Mouse (Mus musculus) cerebellum, postnatal 25 days (tissue): Measurements from ENCODE around the gene Srgap3.
A peak's percentile ranks its signal among the peaks of the same experiment; 100 is the strongest.

Experiments
- DNase-seq, 2 experiments: peaks; one replicate each; pipeline ENCODE4 v3.0.0; 2021; ENCODE audit warnings: mixed read lengths in 2 of 2

Gene Srgap3

DNA sequence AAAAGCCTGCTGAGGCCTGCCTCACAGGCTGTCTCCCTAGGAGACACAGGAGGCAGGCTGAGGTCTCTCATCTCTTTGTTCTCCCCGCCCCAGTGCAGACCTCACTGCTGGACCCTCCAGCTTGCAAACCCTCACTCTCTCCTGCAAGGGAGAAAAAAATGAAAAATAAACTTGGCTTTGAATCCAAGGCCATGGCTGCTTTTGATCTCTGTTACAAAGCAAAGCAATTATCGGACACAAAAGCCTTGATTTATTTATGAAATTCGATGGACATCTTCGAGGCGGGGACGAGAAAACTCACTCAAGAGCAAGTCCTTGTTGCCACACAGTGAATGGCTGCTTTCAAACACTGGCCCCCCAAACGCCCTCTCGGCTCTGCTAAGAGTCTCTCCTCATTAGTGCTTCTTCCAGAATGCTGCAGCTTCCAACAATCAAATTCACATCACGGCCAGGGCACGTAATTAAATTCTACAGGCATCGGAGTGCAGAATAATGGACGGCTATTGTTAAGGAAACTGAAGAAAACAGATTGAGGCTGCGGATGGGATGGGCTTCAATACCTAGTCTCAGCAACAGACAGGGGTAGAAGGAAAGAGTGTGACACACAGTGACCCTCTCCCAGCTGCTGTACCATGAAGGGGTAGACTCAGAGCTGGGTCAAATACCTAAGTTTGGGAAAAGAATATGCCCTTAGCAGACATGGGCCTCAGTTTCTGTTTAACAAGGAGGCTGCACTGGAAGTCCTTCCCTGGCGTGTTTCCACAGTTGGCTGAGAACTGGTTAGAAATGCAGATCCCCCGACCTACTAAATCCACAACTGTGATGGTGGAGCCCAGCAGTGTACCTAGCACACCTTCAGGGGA, 137.2 kb downstream of the Srgap3 start:
- DNase-seq: peak; percentile 23 to 40

DNA sequence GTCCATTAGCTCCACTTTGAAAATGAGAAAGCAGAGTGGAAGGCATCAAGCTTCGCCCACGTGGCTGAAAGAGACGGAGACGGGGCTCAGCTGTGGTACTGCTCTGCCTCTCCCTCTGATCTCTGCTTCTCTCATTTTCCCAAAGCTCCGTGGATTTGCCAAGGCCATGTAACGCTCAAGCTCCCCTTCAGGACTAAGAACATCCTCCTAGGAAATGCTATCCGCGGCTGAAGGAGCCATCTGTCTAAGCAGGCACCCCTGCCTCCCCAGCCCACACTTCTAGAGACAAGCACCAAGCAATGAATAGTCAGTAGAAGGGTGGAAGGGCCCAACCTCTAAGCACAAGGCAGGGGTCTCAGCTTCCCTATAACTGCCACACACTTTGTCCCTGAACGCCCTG, 138.3 kb downstream of the Srgap3 start:
- DNase-seq: peak; percentile 19 to 26

DNA sequence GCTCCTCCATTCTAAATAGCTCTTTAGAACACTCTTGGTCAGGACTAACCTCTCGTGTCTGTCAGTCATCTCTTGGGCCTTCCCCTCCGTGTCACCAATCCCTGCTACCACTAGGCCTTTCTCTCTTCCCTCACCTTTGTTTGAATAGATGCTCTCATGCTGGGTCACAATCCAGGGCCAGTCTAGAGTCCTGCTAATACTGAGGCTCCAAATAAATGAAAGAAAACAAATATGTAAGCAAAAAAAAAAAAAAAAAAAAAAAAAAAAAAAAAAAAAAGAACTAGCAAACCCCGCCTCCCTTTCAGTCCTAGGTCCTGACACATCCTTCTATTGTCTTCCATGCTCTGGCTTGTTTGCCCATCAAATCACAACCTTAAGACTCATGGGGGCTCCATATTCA, 145.1 kb downstream of the Srgap3 start:
- no peak for DNase-seq

DNA sequence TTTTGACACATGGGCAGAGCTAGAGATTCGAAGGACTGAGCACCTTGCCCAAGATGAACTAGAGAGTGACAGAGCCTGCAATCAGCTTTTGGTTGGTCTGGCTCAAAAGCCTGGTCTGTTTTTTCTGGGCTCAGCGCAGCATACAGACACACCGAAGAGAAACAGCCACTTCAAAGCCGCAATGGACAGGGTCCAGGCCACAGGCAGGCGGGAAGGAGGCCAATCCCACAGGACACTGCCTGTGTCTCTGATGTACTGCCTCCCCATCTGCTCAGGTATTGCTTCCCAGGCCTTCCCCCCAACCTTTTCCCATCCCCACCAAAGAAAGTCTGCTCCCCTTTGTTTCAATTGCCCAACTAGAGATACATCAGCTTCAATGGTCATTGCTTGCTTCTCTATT, 148.7 kb downstream of the Srgap3 start:
- DNase-seq: peak; percentile 93 to 96

DNA sequence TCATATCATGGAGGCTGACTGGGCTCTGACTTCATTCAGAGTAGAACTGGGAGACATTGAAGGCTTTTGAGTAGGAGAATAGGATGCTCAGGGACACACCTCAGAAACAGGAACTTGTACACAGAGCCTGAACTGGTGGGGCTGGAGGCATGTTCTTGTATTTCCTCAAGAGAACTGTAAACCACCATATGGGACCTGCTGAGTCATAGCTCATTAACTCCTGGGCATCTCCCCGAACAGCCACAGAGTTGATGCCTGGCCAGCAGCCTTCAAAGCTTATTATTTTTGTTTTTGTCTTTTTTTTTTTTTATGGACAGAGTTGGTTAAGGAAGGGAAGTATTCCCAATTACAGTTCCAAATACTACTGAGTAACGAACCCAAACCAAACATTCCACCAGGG, 150.5 kb downstream of the Srgap3 start:
- peak; percentile 58 to 71 for DNase-seq

DNA sequence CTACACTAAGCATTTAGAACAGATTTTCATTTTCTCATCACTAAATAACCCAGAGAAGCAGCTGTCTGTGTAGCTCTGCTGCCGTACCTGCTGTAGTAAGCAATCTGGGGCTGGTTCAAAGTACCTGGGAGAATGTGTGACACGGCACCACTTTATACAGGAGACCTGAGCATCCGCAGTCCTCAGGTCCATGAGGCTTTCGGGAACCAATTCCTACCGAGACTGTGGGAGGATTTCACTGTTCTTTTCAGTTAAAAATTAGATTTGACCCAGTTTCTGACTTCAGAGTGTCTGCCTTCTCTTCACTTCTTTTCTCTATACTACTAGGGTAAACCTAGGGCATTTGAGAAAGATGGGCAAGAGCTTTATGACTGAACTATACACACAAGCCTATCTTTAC, 153.2 kb downstream of the Srgap3 start:
- DNase-seq: no peak

DNA sequence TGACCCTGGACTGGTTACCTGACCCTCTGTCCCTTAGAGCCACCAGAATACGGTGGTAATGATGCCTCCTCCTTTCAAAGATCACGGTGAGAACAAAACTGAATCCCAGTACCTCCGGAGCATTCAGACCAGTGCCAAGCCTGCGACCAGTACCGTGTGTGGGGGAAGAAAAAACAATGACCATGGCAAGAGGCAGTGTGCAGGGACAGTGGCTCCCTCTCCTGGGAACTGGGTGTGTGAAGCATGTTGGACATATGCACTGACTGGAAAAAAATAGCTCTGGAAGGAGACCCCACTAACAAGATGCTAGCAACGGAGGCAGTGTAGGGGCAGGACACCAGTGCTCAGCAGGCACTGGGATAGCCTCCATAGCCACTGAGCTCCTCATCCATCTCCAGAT, 157.2 kb downstream of the Srgap3 start:
- DNase-seq: peak in 1 of 2 experiments; percentile 51

DNA sequence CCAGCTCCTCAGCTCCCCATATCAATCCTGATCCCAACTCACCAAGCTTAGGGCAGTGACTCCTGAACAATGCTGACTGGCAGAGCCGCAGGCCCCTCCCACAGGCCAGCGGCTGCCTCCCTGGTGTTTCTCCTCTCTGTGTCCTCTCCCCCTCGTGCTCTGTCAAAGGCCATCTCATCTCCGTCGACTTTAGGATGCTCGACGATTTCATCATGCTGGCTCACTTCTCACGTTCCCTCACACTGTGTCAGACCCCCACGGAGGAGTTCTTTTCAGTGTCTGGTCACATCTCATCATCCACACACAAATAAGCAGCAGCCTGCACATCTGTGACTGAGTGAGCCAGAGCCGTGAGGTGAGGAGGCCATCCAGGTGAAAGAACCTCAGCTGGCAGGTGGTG, 158.4 kb downstream of the Srgap3 start:
- peak in 1 of 2 experiments; percentile 25 for DNase-seq

DNA sequence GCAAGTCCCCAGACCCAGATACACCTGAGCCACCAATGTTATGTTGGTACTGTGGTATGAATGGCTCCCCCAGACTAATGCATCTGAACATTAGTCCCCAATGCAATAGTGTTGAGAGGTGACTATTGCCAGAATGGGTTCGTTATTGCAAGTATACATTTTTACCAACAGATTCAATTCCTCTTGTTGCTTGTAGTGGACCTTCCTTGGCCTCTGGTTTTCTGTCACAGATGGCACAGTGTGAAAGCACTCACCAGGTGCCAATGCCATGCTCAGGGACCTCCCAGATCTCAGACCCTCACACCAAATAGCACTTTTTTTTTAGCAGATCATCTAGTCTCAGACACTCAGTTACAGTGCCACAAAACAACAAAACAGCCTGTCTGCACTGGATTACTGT, 158.9 kb downstream of the Srgap3 start:
- peak in 1 of 2 experiments; percentile 38 for DNase-seq

DNA sequence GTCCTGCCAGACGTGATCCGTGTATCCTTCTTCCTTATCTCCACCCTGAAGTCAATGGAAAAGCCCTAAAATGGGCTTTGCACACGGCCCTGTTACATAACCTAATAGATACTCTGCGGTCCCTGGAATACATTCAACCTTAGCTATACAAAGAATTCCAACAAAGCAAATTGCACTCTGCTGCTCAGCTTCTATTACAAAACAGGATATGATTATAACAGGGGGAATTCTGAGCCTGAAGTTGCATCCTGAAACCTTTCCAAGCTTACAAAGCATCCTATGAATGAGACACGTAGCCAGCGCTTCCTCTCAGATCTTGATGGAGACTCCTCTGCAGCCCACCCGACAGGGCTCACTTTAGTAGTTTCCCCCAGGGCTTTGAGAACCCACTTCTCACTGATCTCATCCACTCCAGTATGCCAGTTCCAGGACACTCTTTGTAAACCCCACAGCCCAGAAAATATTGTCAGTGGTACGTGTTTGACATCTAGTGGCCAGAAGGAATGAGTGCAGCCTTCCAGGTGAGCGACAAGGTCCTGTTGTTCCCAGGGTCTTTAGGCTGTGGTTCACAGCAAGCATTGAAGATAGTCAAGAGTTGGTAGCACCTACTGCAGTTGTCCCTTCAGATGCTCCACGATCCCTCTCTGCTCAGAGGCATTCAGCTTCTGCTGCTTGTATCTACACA, 165.5 kb downstream of the Srgap3 start:
- no peak for DNase-seq

DNA sequence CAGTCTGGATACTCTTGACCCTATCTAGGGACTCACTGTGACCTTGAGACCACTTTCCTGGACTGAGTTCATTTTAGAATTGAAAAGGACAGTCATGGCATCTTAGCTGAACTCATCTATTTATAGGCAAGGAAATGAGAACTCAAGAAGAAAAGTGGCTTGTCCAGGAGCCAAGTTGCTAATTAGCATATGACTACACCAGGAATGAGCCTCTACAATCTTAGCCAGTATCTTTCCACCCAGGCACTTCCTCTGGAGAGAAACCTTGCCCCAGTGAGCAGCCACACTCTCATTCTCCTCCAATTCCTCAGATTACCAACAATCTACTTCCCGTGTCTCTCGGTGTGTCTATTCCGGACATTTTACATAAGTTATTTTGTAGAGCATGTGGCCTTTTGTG, 168.9 kb downstream of the Srgap3 start:
- no peak for DNase-seq

DNA sequence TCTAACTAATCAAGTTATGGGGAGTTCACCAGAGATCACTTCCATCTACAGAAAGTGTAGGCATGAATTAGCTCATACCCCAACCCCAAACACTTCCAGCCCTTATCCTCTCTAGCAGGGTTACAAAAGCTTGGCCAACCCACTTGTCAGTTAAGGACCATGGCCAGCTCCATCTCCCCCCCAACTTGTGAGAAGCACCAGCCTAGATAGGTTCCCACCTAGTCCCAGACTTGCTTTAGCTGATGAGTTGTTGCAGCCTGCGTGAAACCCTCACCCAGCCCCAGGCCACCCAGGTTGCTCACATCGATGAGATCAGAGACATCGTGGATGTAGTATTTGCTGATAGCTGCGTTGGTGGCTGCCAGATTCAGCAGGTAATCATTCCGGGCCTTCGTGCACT, 170.3 kb downstream of the Srgap3 start:
- DNase-seq: no peak

DNA sequence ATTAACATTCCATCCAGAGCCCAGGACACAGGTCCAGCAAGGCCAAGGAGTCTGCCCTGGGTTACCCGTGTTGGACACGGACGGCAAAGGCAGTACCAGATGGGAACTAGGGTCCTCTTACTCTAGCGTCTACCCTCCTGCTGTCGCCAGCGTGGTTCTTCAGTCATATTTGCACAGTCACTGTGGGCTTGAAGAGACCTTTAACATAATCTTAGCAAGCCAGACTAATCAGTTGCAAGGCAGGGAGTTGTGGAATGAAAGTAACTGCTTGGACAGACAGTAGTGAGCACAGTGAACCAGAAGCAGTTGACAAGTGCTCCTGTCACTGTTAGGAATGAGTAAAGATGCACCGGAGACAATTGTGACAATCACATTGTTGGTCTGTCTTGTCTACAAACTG, 173.3 kb downstream of the Srgap3 start:
- DNase-seq: no peak

DNA sequence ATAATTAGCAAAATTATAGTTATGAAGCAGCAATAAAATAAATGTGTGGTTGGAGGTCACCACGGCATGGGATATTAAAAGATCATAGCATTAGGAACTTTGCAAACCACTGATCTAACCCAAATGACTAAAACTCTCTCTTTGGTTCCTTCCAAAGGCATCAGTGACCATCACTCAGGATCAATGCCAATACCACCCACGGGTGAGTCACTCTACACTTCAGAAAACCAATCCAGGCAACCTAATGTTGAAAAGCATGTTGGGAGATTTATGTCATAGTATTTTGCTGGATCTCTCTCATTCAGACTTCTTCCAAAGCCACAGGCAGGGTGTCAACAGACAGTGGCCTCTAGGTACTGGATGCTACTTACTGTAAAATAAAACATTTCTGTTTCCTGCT, 176.1 kb downstream of the Srgap3 start:
- DNase-seq: no peak

DNA sequence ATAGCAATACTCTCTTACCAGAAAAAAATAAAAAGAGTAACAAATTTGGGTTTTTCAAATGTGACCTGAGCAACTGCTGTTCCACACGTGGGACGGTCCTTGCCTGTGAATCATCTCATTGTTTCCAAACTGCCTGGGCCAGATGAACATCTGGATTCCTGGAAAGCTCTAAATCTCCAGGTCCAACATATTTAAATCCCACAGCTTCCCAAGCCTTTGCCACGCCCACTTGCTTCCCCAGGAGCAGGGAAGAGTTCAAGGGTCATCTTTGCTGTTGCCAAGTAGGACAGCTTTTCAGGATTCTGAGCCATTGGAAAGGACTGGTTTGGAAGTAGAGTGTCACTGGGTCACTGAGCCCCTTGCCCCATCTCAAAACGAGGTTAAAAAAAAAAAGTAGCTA, 188.5 kb downstream of the Srgap3 start:
- DNase-seq: no peak

DNA sequence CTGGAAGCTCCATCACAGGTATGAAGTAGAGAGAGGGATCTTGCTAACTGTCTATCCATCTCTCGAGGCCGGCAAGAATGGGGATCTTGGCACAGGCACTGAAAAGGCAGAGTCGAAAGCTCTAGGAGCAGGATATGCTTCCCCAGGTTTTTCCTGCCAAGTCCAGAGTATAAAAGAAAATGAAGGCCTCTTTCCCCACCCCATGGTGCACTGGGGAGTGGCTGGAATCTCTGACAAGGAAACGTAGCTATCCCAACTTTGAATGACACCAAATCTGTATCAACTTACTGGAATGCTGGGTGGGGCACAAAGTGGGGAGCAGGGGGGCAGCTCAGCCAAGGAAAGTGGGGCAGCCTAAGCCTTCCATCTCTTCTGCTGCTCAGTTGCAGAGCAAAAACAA, 190.2 kb downstream of the Srgap3 start:
- DNase-seq: no peak

DNA sequence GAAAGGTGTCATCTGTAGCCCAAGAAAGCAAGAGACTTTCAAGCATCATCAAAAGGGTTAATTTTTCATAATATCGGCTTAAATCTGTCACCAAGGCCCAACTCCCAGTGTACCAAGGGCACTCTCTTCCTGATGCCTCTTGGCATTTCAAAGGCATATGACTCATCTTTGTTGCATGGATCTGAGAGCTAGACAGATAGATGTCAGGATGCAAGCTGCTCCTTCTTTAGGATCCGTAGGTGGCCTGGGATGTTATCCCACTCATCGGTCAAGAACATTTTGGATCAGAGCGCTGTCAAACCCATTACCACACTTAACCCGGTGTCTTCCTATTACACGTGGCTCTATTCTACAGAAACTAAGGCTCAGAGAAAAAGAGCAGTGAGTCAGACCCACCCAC, 192.1 kb downstream of the Srgap3 start:
- DNase-seq: peak in 1 of 2 experiments; percentile 51

DNA sequence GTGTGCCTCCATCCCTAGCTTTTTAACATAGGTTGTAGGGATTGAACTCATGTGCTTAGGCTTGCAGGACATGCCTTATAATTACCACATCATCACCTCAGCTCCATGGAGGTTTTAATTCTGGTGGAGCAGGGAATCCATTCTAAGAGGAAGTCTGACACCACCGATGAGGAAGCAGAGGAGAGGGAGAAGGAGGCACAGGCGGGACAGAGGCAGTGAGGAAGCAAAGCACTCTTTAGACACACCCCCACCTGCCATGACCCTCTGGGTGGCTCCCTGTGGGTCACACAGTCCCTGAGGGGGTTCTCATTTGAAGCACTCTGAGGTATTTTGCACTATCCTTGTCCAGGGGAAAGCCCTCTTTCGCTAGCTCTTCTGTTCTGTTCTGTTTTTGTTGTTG, 194.5 kb downstream of the Srgap3 start:
- DNase-seq: no peak

DNA sequence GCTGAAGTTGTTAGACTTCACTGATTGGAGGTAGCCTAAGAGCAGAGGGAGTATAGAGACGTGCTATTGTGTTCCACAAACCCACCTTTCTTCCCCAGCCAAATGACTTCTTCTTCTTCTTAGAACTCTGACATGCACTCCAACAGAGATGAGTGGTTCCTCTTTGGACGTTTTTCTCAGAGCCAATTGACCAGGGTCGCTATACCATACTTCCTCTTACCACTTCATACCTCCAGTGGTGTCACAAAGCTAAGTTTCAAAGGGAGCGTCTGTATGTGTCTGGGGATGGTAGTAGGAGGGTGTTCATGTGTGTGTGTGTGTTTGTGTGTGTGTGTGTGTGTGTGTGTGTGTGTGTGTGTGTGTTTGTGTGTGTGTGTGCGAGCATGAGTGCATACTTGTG, 195.1 kb downstream of the Srgap3 start:
- no peak for DNase-seq

DNA sequence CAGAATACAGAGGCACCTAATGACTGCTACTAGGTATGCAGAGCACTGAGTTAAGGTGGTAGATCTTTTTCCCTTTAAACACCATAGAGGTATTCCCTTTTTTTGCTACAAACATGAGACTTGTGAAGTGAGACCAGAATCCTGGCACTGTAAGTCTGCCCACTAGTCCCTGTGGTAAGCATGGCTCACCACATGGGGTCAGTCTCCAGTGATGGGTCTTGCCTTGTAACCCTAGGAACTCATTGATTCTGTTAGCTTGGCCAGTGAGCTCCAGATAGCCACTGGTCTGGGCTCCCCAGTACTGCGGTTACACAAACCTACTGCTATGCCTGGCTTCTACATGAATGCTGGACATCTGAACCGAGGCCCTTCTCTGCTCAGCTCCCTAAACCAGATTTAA, 204.8 kb downstream of the Srgap3 start:
- no peak for DNase-seq

DNA sequence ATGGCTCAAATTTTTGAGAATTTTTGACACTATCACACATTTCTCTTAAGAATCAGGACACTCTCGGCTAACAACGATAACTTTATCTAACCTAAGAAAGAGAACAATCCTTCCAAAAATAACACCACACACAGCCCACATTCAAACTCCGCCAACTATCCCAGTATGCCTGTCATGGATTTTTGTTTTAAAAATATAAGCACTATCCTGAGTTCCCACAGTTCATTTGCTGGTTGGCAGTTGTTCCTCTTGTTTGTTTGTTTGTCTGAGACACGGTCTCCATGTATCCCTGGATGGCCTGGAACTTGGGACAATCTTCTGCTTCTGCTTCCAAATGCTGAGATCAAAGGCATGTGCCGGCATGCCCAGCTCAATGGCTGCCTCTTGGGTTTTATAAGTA, 205.3 kb downstream of the Srgap3 start:
- DNase-seq: no peak

DNA sequence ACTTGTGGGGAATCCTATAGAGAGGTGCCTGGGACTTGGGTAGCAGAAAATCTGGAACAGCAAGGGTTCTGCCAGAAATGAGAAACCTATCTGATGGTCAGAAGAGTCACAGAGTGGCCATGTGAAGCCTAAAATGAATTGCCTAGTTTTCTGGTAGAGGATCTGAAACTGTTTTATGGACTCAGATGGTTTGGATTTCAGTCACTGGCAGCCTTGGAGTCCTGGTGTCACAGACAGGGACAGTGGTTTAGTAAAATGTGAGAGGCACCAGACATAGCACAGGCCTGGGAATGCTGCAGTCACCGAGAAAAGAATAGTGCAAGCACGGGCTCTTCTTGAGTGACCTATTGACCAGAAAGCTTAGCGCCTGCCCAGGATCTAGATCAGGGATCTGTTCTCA, 207.4 kb downstream of the Srgap3 start:
- DNase-seq: no peak

DNA sequence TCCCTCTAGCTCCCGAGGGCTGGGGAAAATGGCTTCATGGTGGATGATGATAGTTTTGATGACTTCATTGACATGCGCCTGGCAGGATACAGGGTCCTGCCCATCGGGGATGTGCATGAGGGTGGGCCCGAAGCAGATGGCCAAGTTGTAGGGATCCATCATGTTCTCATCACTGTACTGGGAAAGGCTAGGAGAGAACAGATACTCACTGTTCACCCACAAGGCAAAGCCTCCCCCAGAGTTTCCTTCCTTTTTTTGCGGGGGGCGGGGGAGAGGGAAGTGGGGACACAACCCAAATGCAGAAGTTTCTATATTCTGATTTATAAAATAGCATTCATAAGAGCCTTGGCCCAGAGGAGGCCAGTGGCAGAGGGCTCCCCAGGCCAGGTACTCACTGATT, 208.1 kb downstream of the Srgap3 start:
- DNase-seq: no peak

DNA sequence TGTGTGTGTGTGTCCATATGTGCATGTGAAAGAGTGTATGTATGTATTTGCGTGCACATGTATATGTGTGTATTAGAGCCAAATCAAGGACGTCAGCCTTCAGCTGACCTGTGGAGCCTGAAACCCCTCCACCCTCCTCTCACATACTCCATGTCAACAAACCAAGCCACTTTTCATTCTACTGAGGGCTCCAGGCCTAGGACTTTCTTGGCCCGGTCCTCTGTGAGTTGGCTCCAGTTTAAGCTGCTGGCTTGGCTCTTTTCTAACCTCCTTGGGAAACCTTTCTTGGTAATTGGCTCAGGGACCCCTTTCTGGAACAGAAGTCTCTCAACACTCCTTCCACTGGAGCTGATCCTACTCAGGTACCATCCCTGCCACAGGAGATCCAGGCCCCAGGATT, 210.6 kb downstream of the Srgap3 start:
- DNase-seq: no peak

DNA sequence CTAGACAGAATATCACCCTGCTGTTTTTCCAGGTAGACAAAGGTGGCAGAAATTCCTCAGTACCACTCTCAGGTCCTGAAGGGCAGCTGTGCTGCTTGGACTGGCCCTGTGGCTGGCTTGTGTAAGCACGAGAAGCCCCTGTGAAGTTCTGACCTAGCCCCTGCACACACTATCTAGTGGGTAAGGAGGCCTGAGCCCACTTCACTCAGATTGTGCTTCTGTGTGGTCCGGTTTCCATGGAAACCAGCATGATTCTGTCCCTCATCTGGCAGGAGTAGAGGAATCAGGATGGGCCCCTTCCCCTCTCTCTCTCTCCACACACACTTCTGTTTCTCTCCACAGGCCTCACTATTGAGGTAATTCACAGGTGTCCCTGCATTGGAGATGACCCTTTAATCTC, 212.0 kb downstream of the Srgap3 start:
- DNase-seq: no peak
